Mouse (Mus musculus) bone marrow, adult 2 months (tissue): Measurements from ENCODE around the gene Rpl13a. TPM values are rescaled to one million over a fixed set of nuclear protein-coding genes. Genes with fewer than 3 reads are reported as not detected.

Experiments used
- H3K27ac ChIP-seq: fragments of 200-500 bp; 2 replicates; pipeline ENCODE4 v1.5.1; 2012; ENCODE audit warnings: low read depth, mild to moderate bottlenecking, control low read depth, inconsistent platforms, low read length; ENCODE audit not compliant: control insufficient read depth, poor library complexity, insufficient read depth
- H3K4me1 ChIP-seq: fragments of 200-500 bp; 2 replicates; pipeline ENCODE4 v1.6.1; 2011; ENCODE audit warnings: low read length; ENCODE audit not compliant: control insufficient read depth, insufficient read depth
- H3K4me3 ChIP-seq: fragments of 200-500 bp; replicated peaks from 2 replicates; pipeline ENCODE3; 2011; ENCODE audit warnings: mild to moderate bottlenecking, low read depth, low read length, control low read depth; ENCODE audit not compliant: control insufficient read depth
- CTCF ChIP-seq: fragments of 200-500 bp; IDR thresholded peaks from 2 replicates; pipeline ENCODE4 v1.5.1; 2011; ENCODE audit warnings: low read length, control low read depth; ENCODE audit not compliant: control insufficient read depth, insufficient read depth
- POLR2A ChIP-seq: fragments of 200-500 bp; IDR thresholded peaks from 2 replicates; pipeline ENCODE4 v1.6.1; 2011; ENCODE audit warnings: low read depth, mild to moderate bottlenecking, control low read depth, low read length, borderline replicate concordance; ENCODE audit not compliant: control insufficient read depth
- WGBS: fragments of 180-500 bp; shearing (Covaris S2); methylation state at CpG from one replicate; pipeline ENCODE4 v1.1.7; 2018; 5-methylcytosine and 5-hydroxymethylcytosine counted together
- polyA plus RNA-seq: library from polyadenylated mRNA; stranded (reverse); fragments of >200 nt; gene quantifications from 2 replicates; pipeline ENCODE4 v1.2.4, GENCODE M21; 2011; ENCODE audit warnings: low replicate concordance; ENCODE audit not compliant: missing spikeins, insufficient read depth, insufficient read length

Rpl13a gene
- polyA plus RNA-seq, 1 experiment: 4,441 TPM

DNA sequence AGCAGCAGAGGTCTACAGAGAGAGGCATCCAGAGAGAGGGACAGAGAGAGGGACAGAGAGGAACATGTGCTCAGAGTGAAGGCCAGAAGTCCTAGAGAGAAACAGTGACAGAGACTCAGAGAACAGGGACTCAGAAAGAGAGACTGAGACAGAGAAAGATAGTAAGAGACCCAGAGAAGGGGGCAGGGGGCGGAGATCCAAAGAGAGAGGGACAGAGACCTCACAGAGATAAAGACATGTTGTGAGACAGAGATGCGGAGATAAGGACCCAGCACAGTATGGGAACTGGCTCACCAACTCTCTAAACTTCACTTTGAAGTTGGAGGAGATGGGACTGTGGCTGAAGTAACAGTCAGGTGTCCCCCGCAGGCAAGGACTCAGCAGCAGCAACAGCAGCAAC, 6.8 kb upstream of the Rpl13a start:
- peaks cover 5% of the 10 kb centered on the region; the same call in 1 of the 2 replicates for H3K4me1 ChIP-seq
- 58% methylated on average over 3 of the region's 3 CpGs for WGBS
- H3K4me3 ChIP-seq: peak overlapping the region; percentile 94
- H3K27ac ChIP-seq: peak overlapping the region; percentile 35
- no peak for TF ChIP-seq CTCF
- no peak for TF ChIP-seq POLR2A

- Histone ChIP-seq H3K27ac (no peak overlapping the region), H3K4me3 (no peak overlapping the region), H3K4me1 (peaks cover 5% of the 10 kb centered on the region; the same call in 1 of the 2 replicates)
- WGBS: 18% methylated on average over 12 of the region's 12 CpGs
- TF ChIP-seq POLR2A: no peak
Measured at GRCm38 (mm10) chr7:45134544-45135026, 6.0 kb upstream of the Rpl13a start.

DNA sequence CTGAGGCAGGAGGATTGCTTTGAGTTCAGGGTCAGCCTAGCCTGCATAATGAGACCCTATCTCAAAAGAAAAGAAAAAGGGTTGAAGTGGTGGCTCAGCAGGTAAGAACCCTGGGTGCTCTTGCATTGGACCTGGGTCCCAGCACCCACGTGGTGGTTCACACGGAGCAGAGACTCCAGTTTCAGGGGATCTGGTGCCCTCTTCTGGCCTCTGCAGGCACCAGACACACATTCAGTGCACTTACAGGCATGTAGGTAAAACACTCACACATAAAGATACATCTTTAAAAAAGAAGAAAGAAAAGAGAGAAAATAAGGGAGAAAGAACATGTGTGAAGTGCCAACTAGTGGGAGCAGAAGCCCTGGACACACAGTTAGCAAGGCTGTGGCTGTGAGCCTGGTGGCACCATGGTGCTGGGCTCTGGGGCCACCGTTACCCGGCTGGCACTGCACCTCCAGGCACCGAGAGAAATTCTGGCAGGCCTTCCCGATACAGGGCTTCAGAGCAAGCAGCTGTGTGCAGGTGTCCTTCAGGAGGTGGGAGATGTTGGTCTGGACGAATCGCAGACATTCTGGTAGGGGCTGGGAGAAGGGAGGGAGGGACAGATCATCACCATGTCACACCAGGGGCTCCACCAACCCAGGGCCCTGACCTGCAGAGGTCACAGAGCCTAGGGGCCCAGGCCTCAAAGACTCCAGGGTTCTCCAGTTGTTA, 5.0 kb upstream of the Rpl13a start:
- no peak overlapping the region for H3K4me3 ChIP-seq
- TF ChIP-seq CTCF (peak; percentile 23; the same call in 1 of the 2 replicates), POLR2A (no peak)
- peaks cover 5% of the 10 kb centered on the region; the same call in 1 of the 2 replicates for H3K4me1 ChIP-seq
- no peak overlapping the region for H3K27ac ChIP-seq
- 86% methylated on average over 8 of the region's 8 CpGs for WGBS

GRCm38 (mm10) chr7:45131850-45132249, 3.3 kb upstream of the Rpl13a start:
- Histone ChIP-seq H3K4me3 (no peak overlapping the region), H3K27ac (no peak overlapping the region), H3K4me1 (peaks cover 4% of the 10 kb centered on the region; the same call in 1 of the 2 replicates)
- TF ChIP-seq POLR2A (no peak), CTCF (no peak)
- WGBS: 91% methylated on average over 11 of the region's 11 CpGs

DNA sequence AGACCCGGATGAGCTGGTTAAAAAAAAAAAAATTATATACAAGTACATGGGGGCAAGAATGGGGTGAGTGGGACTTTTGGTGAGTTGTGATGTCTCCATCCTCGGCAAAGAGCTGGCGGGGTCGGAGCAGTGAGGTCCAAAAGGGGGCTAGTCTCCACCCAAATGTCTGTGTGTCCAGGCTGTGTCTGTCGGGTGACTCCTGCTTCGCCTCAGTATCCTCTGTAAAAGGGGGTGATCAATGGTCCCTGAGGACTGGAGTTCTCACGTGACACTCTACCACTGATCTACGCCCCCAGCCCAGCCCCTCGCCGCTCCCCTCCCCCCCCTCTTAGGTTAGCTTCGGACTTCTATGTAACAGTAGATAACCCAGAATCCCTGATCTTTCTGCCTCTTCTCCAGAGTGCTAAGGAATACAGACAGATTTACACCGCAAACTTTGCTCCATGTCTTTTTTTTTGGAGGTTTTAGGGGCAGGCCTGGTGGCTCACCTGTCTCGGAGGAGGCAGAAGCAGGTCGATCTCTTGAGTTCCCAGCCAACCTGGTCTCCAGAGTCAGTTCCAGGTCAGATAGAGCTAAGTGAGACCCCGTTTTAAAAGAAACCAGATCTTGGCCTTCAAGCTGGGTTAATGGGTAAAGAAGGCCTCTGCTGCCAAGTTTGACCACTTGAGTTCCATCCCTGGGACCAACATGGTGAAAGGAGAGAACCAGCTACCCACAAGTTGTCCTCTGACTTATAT, 1.4 kb upstream of the Rpl13a start:
- TF ChIP-seq CTCF: no peak
- TF ChIP-seq POLR2A: no peak
- H3K4me3 ChIP-seq: peak overlapping the region; percentile 9
- 69% methylated on average over 15 of the region's 15 CpGs for WGBS
- peaks cover 3% of the 10 kb centered on the region; the same call in 1 of the 2 replicates for H3K4me1 ChIP-seq
- H3K27ac ChIP-seq: no peak overlapping the region; the same call in 1 of the 2 replicates

DNA sequence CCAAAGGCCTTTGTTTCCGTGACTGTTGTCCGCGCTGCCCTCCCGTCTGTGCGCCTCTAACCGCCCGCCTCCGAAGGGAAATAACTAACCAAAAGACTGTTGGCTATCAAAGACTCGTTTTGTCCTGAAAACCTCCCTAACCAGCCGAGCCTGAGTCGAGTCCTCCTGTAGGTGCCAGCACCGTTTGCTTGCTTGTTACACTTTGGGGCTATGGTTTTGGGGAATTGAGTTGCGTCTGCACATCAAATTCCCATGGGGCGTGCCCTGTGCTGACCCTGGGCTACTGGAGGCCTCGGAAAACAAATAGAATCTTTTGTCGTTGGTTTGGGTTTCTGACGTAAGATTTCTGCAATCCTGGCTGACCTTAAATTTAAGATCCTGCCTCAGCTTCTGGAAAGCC, 757 bp upstream of the Rpl13a start:
- WGBS: under 1% methylated on average over 17 of the region's 17 CpGs
- peak overlapping the region; percentile 85 for H3K4me3 ChIP-seq
- H3K27ac ChIP-seq: peak overlapping the region; percentile 77
- no peak for TF ChIP-seq CTCF
- no peak for TF ChIP-seq POLR2A
- H3K4me1 ChIP-seq: peaks cover 6% of the 10 kb centered on the region; the same call in 1 of the 2 replicates

GRCm38 (mm10) chr7:45127700-45128224, 799 bp downstream of the Rpl13a start:
- WGBS: under 1% methylated on average over 6 of the region's 6 CpGs
- Histone ChIP-seq H3K4me1 (peaks cover 8% of the 10 kb centered on the region; the same call in 1 of the 2 replicates), H3K27ac (peak overlapping the region; percentile 91; the same call in 1 of the 2 replicates), H3K4me3 (peak overlapping the region; percentile 96)
- TF ChIP-seq POLR2A: no peak
- TF ChIP-seq CTCF: no peak
